Comparison of ENCODE assay signal across 9 mouse cellular contexts in the genomic region with DNA sequence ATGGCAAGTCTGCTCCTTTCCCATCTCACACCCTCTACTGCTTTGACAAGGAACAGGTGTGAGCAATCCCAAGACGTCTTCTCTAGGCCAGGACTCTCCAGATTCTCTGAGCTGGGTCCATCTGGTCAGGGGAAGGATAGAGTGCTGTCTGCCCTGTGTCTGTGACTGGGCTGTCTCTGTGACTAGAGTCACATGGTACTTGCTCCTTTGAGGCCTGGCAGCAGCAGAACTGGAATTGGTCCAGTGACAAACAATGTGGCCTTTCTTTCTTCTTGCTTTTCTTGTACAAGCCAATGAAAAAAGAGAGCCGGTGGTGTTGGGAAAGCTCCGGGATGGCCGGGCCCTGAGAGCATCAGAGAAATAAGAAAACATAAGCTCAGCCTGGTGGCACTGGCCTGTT. TPM values are rescaled to one million over a fixed set of nuclear protein-coding genes. Genes with fewer than 3 reads are reported as not detected.
DNase-seq lines count a peak whose midpoint lies in the region; ATAC-seq and TF ChIP-seq lines count a peak whose summit lies in the region.
"Had no signal": no experiment of that assay in that cellular context is flagged by ENCODE, and none has a peak within 500 bp of the region (broad histone marks: within the 10 kb centered on the region; RNA-seq: fewer than 3 reads in every experiment).

No protein-coding gene starts in this region.

- no peaks in the 10 kb centered on the region for H3K27me3 ChIP-seq in heart, postnatal 0 days (ENCODE audit: control insufficient read depth, insufficient read depth, low read length)
- H3K27me3 ChIP-seq in stomach, embryonic 16.5 days (ENCODE audit: control insufficient read depth, insufficient read depth, low read length), result no peaks in the 10 kb centered on the region
- H3K27me3 ChIP-seq: limb, embryonic 12.5 days had no signal

- TF ChIP-seq CTCF in heart, postnatal 0 days (IDR thresholded peaks at IDR 0.05; ENCODE audit: low read depth), result no peak

- H3K36me3 ChIP-seq in heart, postnatal 0 days (replicated peaks; ENCODE audit: control insufficient read depth, insufficient read depth, low read length), result no peaks in the 10 kb centered on the region
- H3K36me3 ChIP-seq in stomach, embryonic 16.5 days (ENCODE audit: control insufficient read depth, insufficient read depth, low read length), result no peaks in the 10 kb centered on the region
- H3K36me3 ChIP-seq: limb, embryonic 12.5 days had no signal

- TF ChIP-seq EP300 in heart, postnatal 0 days (IDR thresholded peaks at IDR 0.05; ENCODE audit: low read depth), result no peak

- peaks cover 4% of the 10 kb centered on the region; the same call in 1 of the 2 replicates for H3K9me3 ChIP-seq in heart, postnatal 0 days (replicated peaks; ENCODE audit: control insufficient read depth, low read length)
- peaks cover 3% of the 10 kb centered on the region; the same call in 1 of the 2 replicates for H3K9me3 ChIP-seq in stomach, embryonic 16.5 days (replicated peaks; ENCODE audit: control insufficient read depth, low read length)
- H3K9me3 ChIP-seq: limb, embryonic 12.5 days had no signal

- peak; percentile 48; the same call in 1 of the 2 replicates for ATAC-seq in frontal cortex, adult (ENCODE audit: low TSS enrichment)
- peak; percentile 54 for ATAC-seq in heart, postnatal 0 days (ENCODE audit: insufficient read depth, low read depth)
- no peak for ATAC-seq in stomach, embryonic 16.5 days (ENCODE audit: insufficient read depth, low FRiP score)
- no peak for ATAC-seq in megakaryocyte, adult 5-6 weeks (ENCODE audit: poor library complexity, severe bottlenecking)

- WGBS in heart, postnatal 0 days, result 33% methylated on average over 4 of the region's 4 CpGs
- 53% methylated on average over 4 of the region's 4 CpGs for WGBS in stomach, embryonic 16.5 days

- DNase-seq in frontal cortex, postnatal 25 days (ENCODE audit: low spot score in 2 of 2), result no peak
- DNase-seq in urinary bladder, adult 18-20 months (ENCODE audit: low spot score in 2 of 2), result peak; percentile 9 to 20
- no peak for DNase-seq in urinary bladder, postnatal 25 days (ENCODE audit: low spot score)
- DNase-seq in heart, postnatal 0 days (ENCODE audit: low spot score), result peak; percentile 65
- DNase-seq in left cerebral cortex, postnatal 10 days (ENCODE audit: extremely low spot score in 1 of 2, low spot score in 2 of 2), result peak; percentile 52 to 59

- no peak overlapping the region for H3K4me3 ChIP-seq in heart, postnatal 0 days (ENCODE audit: low read depth, low read length)
- H3K4me3 ChIP-seq in stomach, embryonic 16.5 days (replicated peaks; ENCODE audit: low read length), result no peak overlapping the region
- H3K4me3 ChIP-seq: limb, embryonic 12.5 days had no signal

- intact Hi-C loops in left cerebral cortex, postnatal 10 days (cut with DNase I), result no loop called here

- no peak overlapping the region for H3K4me2 ChIP-seq in heart, postnatal 0 days (ENCODE audit: low read depth, low read length)
- H3K4me2 ChIP-seq in stomach, embryonic 16.5 days (ENCODE audit: low read depth, low read length), result no peak overlapping the region
- H3K4me2 ChIP-seq: limb, embryonic 12.5 days had no signal

- H3K4me1 ChIP-seq in heart, postnatal 0 days (ENCODE audit: control insufficient read depth, insufficient read depth), result no peaks in the 10 kb centered on the region
- peaks cover 27% of the 10 kb centered on the region for H3K4me1 ChIP-seq in stomach, embryonic 16.5 days (ENCODE audit: control insufficient read depth, insufficient read depth, low read length)

- H3K9ac ChIP-seq in heart, postnatal 0 days (replicated peaks; ENCODE audit: low read depth, low read length), result no peak overlapping the region
- H3K9ac ChIP-seq in stomach, embryonic 16.5 days (ENCODE audit: low read length), result no peak overlapping the region
- H3K9ac ChIP-seq: limb, embryonic 12.5 days had no signal

- H3K27ac ChIP-seq in heart, postnatal 0 days (ENCODE audit: low read depth), result no peak overlapping the region
- H3K27ac ChIP-seq in stomach, embryonic 16.5 days (ENCODE audit: low read length), result 0 out of 2 replicates have a peak overlapping the region, but pooled peaks have one; percentile 63
- H3K27ac ChIP-seq: limb, embryonic 12.5 days had no signal

RNA-seq across cellular contexts. Expression of gene Myrip, which starts 47.8 kb away (rescaled TPM):
- 2.0 and 2.6 TPM in 2 replicates for total RNA-seq in heart, postnatal 0 days (2014; rRNA removed; ENCODE audit: low replicate concordance)
- polyA plus RNA-seq in heart, postnatal 0 days (2015; fragmentation: Nextera tagmentation; extraction: Ambion mirVana), result 0.30 and 0.34 TPM in 2 replicates
- total RNA-seq in left cerebral cortex, postnatal 10 days (2021), result 10 to 100 TPM; 63.5 to 70.6 TPM
- polyA plus RNA-seq in stomach, embryonic 16.5 days (2015; fragmentation: Nextera tagmentation; extraction: Ambion mirVana), result 0.12 and 0.30 TPM in 2 replicates
- total RNA-seq in megakaryocyte, adult 5-6 weeks (2015), result 0.46 TPM in 1 of 2 replicates, not detected in the other
- total RNA-seq in megakaryocyte, adult 5-6 weeks (2017), result not detected in 2 replicates

Comparison
In these comparisons a context has a peak if more than half of its experiments do, and no peak if none do; other contexts are left out.
1. DNase-seq: peak in urinary bladder, adult 18-20 months (2 of 2), heart, postnatal 0 days (single experiment) and left cerebral cortex, postnatal 10 days (2 of 2); none in frontal cortex, postnatal 25 days (0 of 2) and urinary bladder, postnatal 25 days (single experiment).
2. ATAC-seq: peak in frontal cortex, adult (single experiment) and heart, postnatal 0 days (single experiment); none in stomach, embryonic 16.5 days (single experiment) and megakaryocyte, adult 5-6 weeks (single experiment).
3. RNA of gene Myrip, which starts 47.8 kb away (total RNA-seq): 63.5 to 70.6 TPM in left cerebral cortex, postnatal 10 days; 2.0 to 2.6 TPM in heart, postnatal 0 days and 0.46 TPM in megakaryocyte, adult 5-6 weeks; every median in the first group is over 10 times any median in the second.